In genomic region chr4:88644359-88644758, GRCm38 (mm10) we compare ENCODE assay signal across 24 mouse cellular contexts. TPM values are rescaled to one million over a fixed set of nuclear protein-coding genes. Genes with fewer than 3 reads are reported as not detected.
"Had no signal": no experiment of that assay in that cellular context is flagged by ENCODE, and none has a peak within 500 bp of the region (broad histone marks: within the 10 kb centered on the region; RNA-seq: fewer than 3 reads in every experiment).

Ifna13 (minus strand) TSS chr4:88644459.

- H3K9ac ChIP-seq: lung, embryonic 15.5 days; midbrain, embryonic 13.5 days; midbrain, embryonic 15.5 days; neural tube, embryonic 12.5 days; stomach, embryonic 15.5 days had no signal

- H3K9me3 ChIP-seq: lung, embryonic 15.5 days; megakaryocyte, embryonic 14.5 days; midbrain, embryonic 13.5 days; midbrain, embryonic 15.5 days; neural tube, embryonic 12.5 days; stomach, embryonic 15.5 days had no signal

- H3K27me3 ChIP-seq: lung, embryonic 15.5 days; midbrain, embryonic 13.5 days; midbrain, embryonic 15.5 days; neural tube, embryonic 12.5 days; stomach, embryonic 15.5 days had no signal

- H3K27ac ChIP-seq: lung, embryonic 15.5 days; macrophage; midbrain, embryonic 13.5 days; midbrain, embryonic 15.5 days; neural tube, embryonic 12.5 days; stomach, embryonic 15.5 days; stomach, postnatal 0 days had no signal

- DNase-seq: lung, adult 18-20 months; lung, postnatal 14 days; lung, postnatal 36 days; right cerebral cortex, postnatal 14 days; thymus, adult 2 months; thymus, postnatal 25 days; thymus, postnatal 4 days had no signal

- H3K4me1 ChIP-seq: lung, embryonic 15.5 days; midbrain, embryonic 13.5 days; midbrain, embryonic 15.5 days; neural tube, embryonic 12.5 days; stomach, embryonic 15.5 days had no signal

- H3K4me3 ChIP-seq: lung, embryonic 15.5 days; megakaryocyte, embryonic 14.5 days; midbrain, embryonic 13.5 days; midbrain, embryonic 15.5 days; neural tube, embryonic 12.5 days; stomach, embryonic 15.5 days had no signal

- H3K36me3 ChIP-seq: lung, embryonic 15.5 days; midbrain, embryonic 13.5 days; midbrain, embryonic 15.5 days; neural tube, embryonic 12.5 days; stomach, embryonic 15.5 days had no signal

RNA-seq across cellular contexts. Expression of gene Ifna13, which starts in this region (rescaled TPM):
- total RNA-seq: midbrain, postnatal 0 days; monocyte, adult 5-6 weeks; neutrophil, adult 5-6 weeks had no signal
- polyA plus RNA-seq: lung, embryonic 15.5 days; lung, postnatal 0 days; macrophage; midbrain, embryonic 11.5 days; midbrain, embryonic 13.5 days; midbrain, embryonic 15.5 days; midbrain, postnatal 0 days; neural tube, embryonic 12.5 days; neural tube, embryonic 14.5 days; spleen, adult 2 months; stomach, embryonic 15.5 days; stomach, postnatal 0 days; testis, adult 2 months; thymus, adult 2 months; urinary bladder, adult 2 months had no signal
